Mouse (Mus musculus): Measurements from ENCODE around the gene Dennd2d. TPM values are rescaled to one million over a fixed set of nuclear protein-coding genes. Genes with fewer than 3 reads are reported as not detected.

Gene Dennd2d
- total and polyA plus RNA-seq, 2 experiments from 2014 or later, result 0.96 to 4.2 TPM

DNA sequence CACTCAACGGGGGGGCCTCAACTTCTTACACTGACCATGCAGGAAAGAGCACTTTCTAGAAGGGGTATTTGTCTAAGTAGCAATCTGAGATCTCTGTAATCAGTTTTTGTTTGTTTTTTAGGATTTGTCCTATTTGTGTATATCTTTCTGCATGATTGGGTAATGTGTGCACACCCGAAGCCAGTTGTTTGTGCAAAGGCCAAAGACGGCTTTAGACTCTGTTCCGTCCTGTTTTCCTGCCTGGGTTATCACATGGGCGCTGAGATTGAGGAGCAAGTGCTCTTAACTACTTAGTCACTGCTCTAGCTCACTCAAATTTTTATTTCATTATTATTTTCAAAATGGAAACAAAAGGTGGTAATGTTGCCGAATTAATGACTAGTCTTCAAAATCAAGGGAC is 32.8 kb downstream of the Dennd2d start:
- Histone ChIP-seq H3K4me3 (ENCODE audit: low read depth, low read length) (no peak overlapping the region), H3K27me3 (ENCODE audit: control insufficient read depth, insufficient read depth, low read length) (no peaks in the 10 kb centered on the region), H3K4me1 (ENCODE audit: control insufficient read depth, insufficient read depth) (no peaks in the 10 kb centered on the region), H3K27ac (ENCODE audit: low read depth) (no peak overlapping the region), H3K4me2 (ENCODE audit: low read depth, low read length) (no peak overlapping the region), H3K36me3 (replicated peaks; ENCODE audit: control insufficient read depth, insufficient read depth, low read length) (peaks cover 12% of the 10 kb centered on the region; the same call in 1 of the 2 replicates), H3K9me3 (replicated peaks; ENCODE audit: control insufficient read depth, low read length) (no peaks in the 10 kb centered on the region), H3K9ac (replicated peaks; ENCODE audit: low read depth, low read length) (no peak overlapping the region)
- DNase-seq (ENCODE audit: low spot score) (no peak), ATAC-seq (ENCODE audit: insufficient read depth, low read depth) (no peak)
- WGBS, result 83% methylated on average over 6 of the region's 6 CpGs
- TF ChIP-seq EP300 (IDR thresholded peaks at IDR 0.05; ENCODE audit: low read depth), result no peak
- TF ChIP-seq CTCF (IDR thresholded peaks at IDR 0.05; ENCODE audit: low read depth), result no peak

DNA sequence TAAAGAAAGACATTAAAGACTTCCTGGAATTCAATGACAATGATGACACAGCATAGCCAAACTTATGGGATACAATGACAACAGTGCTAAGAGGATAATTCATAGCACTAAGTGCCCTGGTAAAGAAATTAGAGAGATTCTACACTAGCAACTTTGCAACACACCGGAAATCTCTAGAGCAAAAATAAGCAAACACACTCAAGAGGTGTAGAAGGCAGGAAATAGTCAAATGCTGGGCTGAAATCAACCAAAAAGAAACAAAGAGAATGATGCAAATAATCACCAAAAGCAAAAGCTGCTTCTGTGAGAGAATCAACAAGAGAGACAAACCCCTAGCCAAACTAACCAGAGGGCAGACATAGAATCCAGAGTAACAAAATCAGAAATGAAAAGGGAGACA is 40.5 kb downstream of the Dennd2d start:
- DNase-seq (ENCODE audit: low spot score) (no peak), ATAC-seq (ENCODE audit: insufficient read depth, low read depth) (no peak)
- H3K4me3 ChIP-seq (ENCODE audit: low read depth, low read length), result no peak overlapping the region
- H3K4me2 ChIP-seq (ENCODE audit: low read depth, low read length), result no peak overlapping the region
- no peaks in the 10 kb centered on the region for H3K4me1 ChIP-seq (ENCODE audit: control insufficient read depth, insufficient read depth)
- 79% methylated on average over 1 of the region's 1 CpGs for WGBS
- H3K9ac ChIP-seq (replicated peaks; ENCODE audit: low read depth, low read length), result no peak overlapping the region
- H3K9me3 ChIP-seq (replicated peaks; ENCODE audit: control insufficient read depth, low read length), result no peaks in the 10 kb centered on the region
- TF ChIP-seq EP300 (IDR thresholded peaks at IDR 0.05; ENCODE audit: low read depth) (no peak), CTCF (IDR thresholded peaks at IDR 0.05; ENCODE audit: low read depth) (no peak)
- no peaks in the 10 kb centered on the region for H3K27me3 ChIP-seq (ENCODE audit: control insufficient read depth, insufficient read depth, low read length)
- no peak overlapping the region for H3K27ac ChIP-seq (ENCODE audit: low read depth)
- 0 out of 2 replicates have a peak, but pooled peaks cover 3% of the 10 kb centered on the region for H3K36me3 ChIP-seq (replicated peaks; ENCODE audit: control insufficient read depth, insufficient read depth, low read length)

DNA sequence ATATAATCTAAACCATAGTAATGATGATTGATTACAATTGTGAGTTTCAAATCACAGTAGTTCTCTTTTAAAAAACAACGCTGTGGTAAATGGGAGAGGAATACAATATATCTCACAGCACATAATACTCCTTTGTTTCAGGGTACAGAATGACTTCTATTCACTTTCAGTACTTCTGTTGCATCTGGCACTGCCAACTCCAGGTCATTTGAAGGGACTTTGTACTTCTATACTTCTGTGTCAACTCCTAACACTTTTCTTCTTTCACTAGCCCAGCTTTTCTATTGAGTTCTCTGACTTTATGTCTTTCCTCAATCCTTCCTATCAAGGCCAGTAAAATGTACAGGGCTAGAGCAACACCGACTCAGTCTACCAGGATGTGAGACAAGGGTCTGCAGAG is 44.2 kb downstream of the Dennd2d start:
- H3K27ac ChIP-seq (ENCODE audit: low read depth), result no peak overlapping the region

GRCm38 (mm10) chr3:106528032-106528431 is 45.8 kb downstream of the Dennd2d start:
- WGBS, result 82% methylated on average over 2 of the region's 2 CpGs
- no peak overlapping the region for H3K4me2 ChIP-seq (ENCODE audit: low read depth, low read length)
- TF ChIP-seq CTCF (IDR thresholded peaks at IDR 0.05; ENCODE audit: low read depth), result no peak
- TF ChIP-seq EP300 (IDR thresholded peaks at IDR 0.05; ENCODE audit: low read depth), result no peak

More for the DNA sequence above, 44.2 kb downstream of the Dennd2d start:
- Histone ChIP-seq H3K4me3 (ENCODE audit: low read depth, low read length) (no peak overlapping the region), H3K9ac (replicated peaks; ENCODE audit: low read depth, low read length) (no peak overlapping the region), H3K36me3 (replicated peaks; ENCODE audit: control insufficient read depth, insufficient read depth, low read length) (no peaks in the 10 kb centered on the region), H3K4me1 (ENCODE audit: control insufficient read depth, insufficient read depth) (no peaks in the 10 kb centered on the region), H3K4me2 (ENCODE audit: low read depth, low read length) (no peak overlapping the region), H3K27me3 (ENCODE audit: control insufficient read depth, insufficient read depth, low read length) (no peaks in the 10 kb centered on the region), H3K9me3 (replicated peaks; ENCODE audit: control insufficient read depth, low read length) (no peaks in the 10 kb centered on the region)
- DNase-seq (ENCODE audit: low spot score) (no peak), ATAC-seq (ENCODE audit: insufficient read depth, low read depth) (no peak)
- TF ChIP-seq CTCF (IDR thresholded peaks at IDR 0.05; ENCODE audit: low read depth), result no peak
- 93% methylated on average over 2 of the region's 2 CpGs for WGBS

GRCm38 (mm10) chr3:106533277-106533676 is 51.1 kb downstream of the Dennd2d start:
- Histone ChIP-seq H3K27ac (ENCODE audit: low read depth) (no peak overlapping the region), H3K4me3 (ENCODE audit: low read depth, low read length) (no peak overlapping the region), H3K4me2 (ENCODE audit: low read depth, low read length) (no peak overlapping the region), H3K36me3 (replicated peaks; ENCODE audit: control insufficient read depth, insufficient read depth, low read length) (peaks cover 20% of the 10 kb centered on the region), H3K9ac (replicated peaks; ENCODE audit: low read depth, low read length) (no peak overlapping the region), H3K9me3 (replicated peaks; ENCODE audit: control insufficient read depth, low read length) (no peaks in the 10 kb centered on the region), H3K4me1 (ENCODE audit: control insufficient read depth, insufficient read depth) (no peaks in the 10 kb centered on the region), H3K27me3 (ENCODE audit: control insufficient read depth, insufficient read depth, low read length) (no peaks in the 10 kb centered on the region)
- no peak for DNase-seq (ENCODE audit: low spot score)
- no peak for TF ChIP-seq EP300 (IDR thresholded peaks at IDR 0.05; ENCODE audit: low read depth)
- no peak for TF ChIP-seq CTCF (IDR thresholded peaks at IDR 0.05; ENCODE audit: low read depth)
- no peak for ATAC-seq (ENCODE audit: insufficient read depth, low read depth)
- WGBS, result 92% methylated on average over 2 of the region's 2 CpGs

More at GRCm38 (mm10) chr3:106528032-106528431, 45.8 kb downstream of the Dennd2d start:
- Histone ChIP-seq H3K27ac (ENCODE audit: low read depth) (no peak overlapping the region), H3K27me3 (ENCODE audit: control insufficient read depth, insufficient read depth, low read length) (no peaks in the 10 kb centered on the region), H3K9me3 (replicated peaks; ENCODE audit: control insufficient read depth, low read length) (no peaks in the 10 kb centered on the region), H3K36me3 (replicated peaks; ENCODE audit: control insufficient read depth, insufficient read depth, low read length) (0 out of 2 replicates have a peak, but pooled peaks cover 4% of the 10 kb centered on the region), H3K4me3 (ENCODE audit: low read depth, low read length) (no peak overlapping the region), H3K9ac (replicated peaks; ENCODE audit: low read depth, low read length) (no peak overlapping the region), H3K4me1 (ENCODE audit: control insufficient read depth, insufficient read depth) (no peaks in the 10 kb centered on the region)
- ATAC-seq (ENCODE audit: insufficient read depth, low read depth) (no peak), DNase-seq (ENCODE audit: low spot score) (no peak)

DNA sequence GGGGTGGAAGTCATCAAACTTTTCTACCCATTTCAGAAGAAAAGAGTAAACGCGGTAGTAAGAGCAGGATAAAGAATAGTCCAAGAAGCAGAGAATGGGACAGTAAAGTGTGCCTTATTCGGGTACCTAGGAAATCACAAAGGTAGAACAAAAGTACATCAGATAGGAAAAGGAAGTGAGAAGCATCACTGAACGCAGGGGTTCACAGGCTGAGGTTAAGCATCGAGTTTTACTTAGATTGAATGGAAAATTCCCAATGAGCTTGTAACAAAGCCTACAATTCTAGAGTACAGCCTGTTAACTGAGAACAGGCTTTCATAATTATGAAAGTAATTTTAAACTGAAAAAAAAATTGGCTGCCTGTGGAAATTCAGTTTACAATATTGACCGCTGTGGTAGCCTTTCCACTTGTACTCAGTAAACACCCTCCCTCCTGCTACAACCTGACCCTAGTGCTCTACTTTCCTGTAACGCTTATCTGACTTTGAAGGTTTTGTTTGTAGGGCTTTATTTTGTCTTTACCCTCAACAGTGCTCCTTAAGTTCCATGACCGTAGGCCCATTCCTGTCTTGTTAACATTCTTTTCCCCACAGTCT is 62.6 kb downstream of the Dennd2d start:
- Histone ChIP-seq H3K27ac (ENCODE audit: low read depth) (no peak overlapping the region), H3K4me2 (ENCODE audit: low read depth, low read length) (0 out of 2 replicates have a peak overlapping the region, but pooled peaks have one; percentile 3), H3K4me3 (ENCODE audit: low read depth, low read length) (no peak overlapping the region), H3K4me1 (ENCODE audit: control insufficient read depth, insufficient read depth) (peaks cover 11% of the 10 kb centered on the region; the same call in 1 of the 2 replicates), H3K36me3 (replicated peaks; ENCODE audit: control insufficient read depth, insufficient read depth, low read length) (no peaks in the 10 kb centered on the region), H3K9ac (replicated peaks; ENCODE audit: low read depth, low read length) (no peak overlapping the region), H3K27me3 (ENCODE audit: control insufficient read depth, insufficient read depth, low read length) (no peaks in the 10 kb centered on the region), H3K9me3 (replicated peaks; ENCODE audit: control insufficient read depth, low read length) (no peaks in the 10 kb centered on the region)
- no peak for TF ChIP-seq EP300 (IDR thresholded peaks at IDR 0.05; ENCODE audit: low read depth)
- no peak for DNase-seq (ENCODE audit: low spot score)
- no peak for ATAC-seq (ENCODE audit: insufficient read depth, low read depth)
- WGBS, result 81% methylated on average over 8 of the region's 8 CpGs
